Mouse (Mus musculus): Measurements from ENCODE around the gene Zfp787. TPM values are rescaled to one million over a fixed set of nuclear protein-coding genes. Genes with fewer than 3 reads are reported as not detected.
"Not testable (repeated sequence)": the region's sequence is repeated elsewhere in the genome, so short reads cannot be mapped to it uniquely, and the experiment has no call there.

Gene Zfp787
- total and polyA plus RNA-seq, 3 experiments, result 22.7 to 28.8 TPM; not detected in 1

DNA sequence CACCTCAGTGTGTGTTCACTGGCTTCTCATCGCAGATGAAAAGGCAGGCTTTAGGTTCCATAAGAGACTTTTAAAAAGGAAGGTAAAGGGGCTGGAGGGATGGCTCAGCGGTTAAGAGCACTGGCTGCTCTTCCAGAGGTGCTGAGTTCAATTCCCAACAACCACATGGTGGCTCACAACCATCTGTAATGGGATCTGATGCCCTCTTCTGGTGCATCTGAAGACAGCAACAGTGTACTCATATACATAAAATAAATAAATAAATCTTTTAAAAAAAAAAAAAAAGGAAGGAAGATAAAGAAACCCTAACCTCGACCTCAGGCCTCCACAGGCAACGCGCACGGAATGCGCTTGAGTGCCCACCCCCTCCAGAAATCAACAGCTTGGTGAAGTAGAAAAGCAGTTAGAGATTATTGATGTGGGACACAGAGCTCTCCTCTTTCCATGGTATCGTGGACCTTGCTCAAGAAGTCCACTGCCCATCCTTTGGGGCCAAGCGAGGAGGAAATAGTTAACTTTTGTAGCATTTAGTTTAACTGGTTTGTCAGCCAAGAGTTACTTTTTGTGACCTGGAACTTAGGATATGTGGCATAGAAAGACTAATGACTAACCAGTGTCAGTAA, 18.7 kb upstream of the Zfp787 start:
- not testable (repeated sequence) for H3K4me3 ChIP-seq (ENCODE audit: control insufficient read depth in 1 of 2, insufficient read depth in 1 of 2, low read depth in 2 of 2, low read length in 2 of 2); H3K79me2 ChIP-seq (ENCODE audit: control insufficient read depth, insufficient read depth, low read length, poor library complexity); H3K9me3 ChIP-seq (replicated peaks; ENCODE audit: insufficient read depth, low read length); H3K9ac ChIP-seq (ENCODE audit: control insufficient read depth, low read depth, low read length, poor library complexity, severe bottlenecking); H3K27me3 ChIP-seq (ENCODE audit: control insufficient read depth in 1 of 2, insufficient read depth in 2 of 2, low read length in 2 of 2); H3K27ac ChIP-seq (ENCODE audit: control insufficient read depth, low read depth, low read length)
- DNase-seq (ENCODE audit: low read depth, low spot score), result peak; percentile 36
- TF ChIP-seq ZNF384 (IDR thresholded peaks at IDR 0.05; ENCODE audit: low read depth, low read length) (peak; percentile 81), RCOR1 (IDR thresholded peaks at IDR 0.05; ENCODE audit: low read depth, low read length) (peak; percentile 30; the same call in 1 of the 2 replicates), TBP (IDR thresholded peaks at IDR 0.05; ENCODE audit: low read depth, low read length) (peak; percentile 45; the same call in 1 of the 2 replicates), MXI1 (IDR thresholded peaks at IDR 0.05; ENCODE audit: low read depth, low read length) (peak; percentile 35; the same call in 1 of the 2 replicates), CTCF (IDR thresholded peaks at IDR 0.05 in 2 of 3, conservative IDR thresholded peaks at IDR 0.05 in 1 of 3; ENCODE audit: control insufficient read depth in 1 of 3, insufficient read depth in 1 of 3, low read depth in 2 of 3, low read length in 3 of 3, poor library complexity in 1 of 3, severe bottlenecking in 1 of 3) (peak in 1 of 3 experiments; percentile 17; a peak in 1 of 6 replicates)
- peaks cover 0 to 19% of the 10 kb centered on the region in 2 experiments; a peak in 2 of 4 replicates for H3K36me3 ChIP-seq (ENCODE audit: control insufficient read depth in 1 of 2, insufficient read depth in 2 of 2, low read length in 2 of 2)
- H3K4me1 ChIP-seq (ENCODE audit: control insufficient read depth in 1 of 2, insufficient read depth in 2 of 2, low read length in 2 of 2), result peaks cover 4 to 16% of the 10 kb centered on the region in 2 experiments; a peak in 3 of 4 replicates

GRCm38 (mm10) chr7:6173872-6174271, 18.1 kb upstream of the Zfp787 start:
- TF ChIP-seq JUND (IDR thresholded peaks at IDR 0.05; ENCODE audit: low read depth, low read length) (no peak), ZMIZ1 (IDR thresholded peaks at IDR 0.05; ENCODE audit: low read depth, low read length) (no peak), UBTF (IDR thresholded peaks at IDR 0.05; ENCODE audit: borderline replicate concordance, insufficient read depth, low read depth, low read length) (no peak), RCOR1 (IDR thresholded peaks at IDR 0.05; ENCODE audit: low read depth, low read length) (no peak), ZNF384 (IDR thresholded peaks at IDR 0.05; ENCODE audit: low read depth, low read length) (no peak), MYC (IDR thresholded peaks at IDR 0.05; ENCODE audit: low read depth, low read length) (no peak), BHLHE40 (IDR thresholded peaks at IDR 0.05; ENCODE audit: borderline replicate concordance, low read depth, low read length) (no peak), MEF2A (IDR thresholded peaks at IDR 0.05; ENCODE audit: extremely low read depth, insufficient replicate concordance, low read depth, low read length, poor library complexity, severe bottlenecking) (no peak), E2F4 (IDR thresholded peaks at IDR 0.05; ENCODE audit: borderline replicate concordance, low read depth, low read length) (no peak), ELF1 (IDR thresholded peaks at IDR 0.05; ENCODE audit: low read depth, low read length) (no peak), ZC3H11A (IDR thresholded peaks at IDR 0.05; ENCODE audit: low read depth, low read length) (no peak), CHD1 (IDR thresholded peaks at IDR 0.05; ENCODE audit: low read depth, low read length) (no peak), CHD2 (IDR thresholded peaks at IDR 0.05; ENCODE audit: low read length) (no peak), SIN3A (IDR thresholded peaks at IDR 0.05; ENCODE audit: low read length) (no peak), SMC3 (IDR thresholded peaks at IDR 0.05; ENCODE audit: low read depth, low read length) (no peak), ZKSCAN1 (IDR thresholded peaks at IDR 0.05; ENCODE audit: low read depth, low read length) (no peak), HCFC1 (IDR thresholded peaks at IDR 0.05; ENCODE audit: low read depth, low read length) (no peak), POLR2AphosphoS5 (IDR thresholded peaks at IDR 0.05; ENCODE audit: borderline replicate concordance, low read depth, low read length) (no peak)
- Histone ChIP-seq H3K4me1 (ENCODE audit: control insufficient read depth in 1 of 2, insufficient read depth in 2 of 2, low read length in 2 of 2) (peaks cover 2 to 16% of the 10 kb centered on the region in 2 experiments; a peak in 3 of 4 replicates), H3K27me3 (ENCODE audit: control insufficient read depth in 1 of 2, insufficient read depth in 2 of 2, low read length in 2 of 2) (no peaks in the 10 kb centered on the region), H3K9ac (ENCODE audit: control insufficient read depth, low read depth, low read length, poor library complexity, severe bottlenecking) (no peak overlapping the region), H3K27ac (ENCODE audit: control insufficient read depth, low read depth, low read length) (no peak overlapping the region), H3K4me3 (ENCODE audit: control insufficient read depth in 1 of 2, insufficient read depth in 1 of 2, low read depth in 2 of 2, low read length in 2 of 2) (no peak overlapping the region), H3K9me3 (replicated peaks; ENCODE audit: insufficient read depth, low read length) (no peaks in the 10 kb centered on the region), H3K79me2 (ENCODE audit: control insufficient read depth, insufficient read depth, low read length, poor library complexity) (peaks cover 8% of the 10 kb centered on the region), H3K36me3 (ENCODE audit: control insufficient read depth in 1 of 2, insufficient read depth in 2 of 2, low read length in 2 of 2) (peaks cover 0 to 19% of the 10 kb centered on the region in 2 experiments; a peak in 2 of 4 replicates)
- DNase-seq (ENCODE audit: low read depth, low spot score), result no peak

Data from MEL (cell line).